Mouse (Mus musculus) midbrain, embryonic 11.5 days (tissue): ENCODE measurements at regions not wholly inside any gene's neighbourhood (a gene's known extent, or its start where the extent isn't known, plus 50 kb on each side); places are given as distances from the start of the nearest gene placed in this dataset.

Experiments
- ATAC-seq: fragments of 200-750 bp; cut with Nextera tagmentation; 2 replicates; pipeline ENCODE4 v1.8.0; 2017; ENCODE audit warnings: moderate TSS enrichment, moderate library complexity; ENCODE audit not compliant: low FRiP score
- DNase-seq: peaks from one replicate; pipeline ENCODE4 v3.0.0; 2015; ENCODE audit warnings: low spot score; ENCODE audit errors: missing footprints
- H3K27ac ChIP-seq: fragments of 300-500 bp; sonication (generic); 2 replicates; pipeline ENCODE4 v1.5.1; 2014; ENCODE audit warnings: low read depth, low read length
- H3K27me3 ChIP-seq: fragments of 300-500 bp; sonication (generic); 2 replicates; pipeline ENCODE4 v1.6.1; 2014; ENCODE audit warnings: mild to moderate bottlenecking, low read length, moderate library complexity, mixed read lengths; ENCODE audit not compliant: control insufficient read depth, insufficient read depth
- H3K36me3 ChIP-seq: fragments of 300-500 bp; sonication (generic); 2 replicates; pipeline ENCODE4 v1.6.1; 2014; ENCODE audit warnings: mild to moderate bottlenecking, low read length, moderate library complexity, mixed read lengths; ENCODE audit not compliant: control insufficient read depth, insufficient read depth
- H3K4me1 ChIP-seq: fragments of 300-500 bp; sonication (generic); 2 replicates; pipeline ENCODE4 v1.6.1; 2014; ENCODE audit warnings: low read length; ENCODE audit not compliant: control insufficient read depth, insufficient read depth
- H3K4me2 ChIP-seq: fragments of 300-500 bp; sonication (generic); 2 replicates; pipeline ENCODE4 v1.6.1; 2014; ENCODE audit warnings: mild to moderate bottlenecking, moderate library complexity
- H3K4me3 ChIP-seq: fragments of 300-500 bp; sonication (generic); 2 replicates; pipeline ENCODE4 v1.5.1; 2014; ENCODE audit warnings: low read depth, low read length
- H3K9ac ChIP-seq: fragments of 300-500 bp; sonication (generic); 2 replicates; pipeline ENCODE4 v1.6.1; 2014; ENCODE audit warnings: low read length
- H3K9me3 ChIP-seq: fragments of 300-500 bp; sonication (generic); 2 replicates; pipeline ENCODE4 v1.6.1; 2016; ENCODE audit warnings: low read length; ENCODE audit not compliant: control insufficient read depth
- WGBS: fragments of 180-500 bp; shearing (Covaris S2); extraction: QIAGEN DNeasy Blood & Tissue Kit; methylation state at CpG from one replicate; pipeline ENCODE4 v1.1.7; 2014; 5-methylcytosine and 5-hydroxymethylcytosine counted together

GRCm38 (mm10) chr14:105056171-105056570, 121.0 kb downstream of the Rbm26 start:
- 85% methylated on average over 6 of the region's 6 CpGs for WGBS
- Histone ChIP-seq H3K4me2 (no peak overlapping the region), H3K4me3 (no peak overlapping the region), H3K27ac (no peak overlapping the region), H3K9ac (no peak overlapping the region), H3K27me3 (no peaks in the 10 kb centered on the region), H3K36me3 (no peaks in the 10 kb centered on the region), H3K9me3 (no peaks in the 10 kb centered on the region), H3K4me1 (no peaks in the 10 kb centered on the region)
- ATAC-seq (no peak), DNase-seq (no peak)

GRCm38 (mm10) chr14:105038798-105039197, 138.3 kb downstream of the Rbm26 start:
- ATAC-seq, result no peak
- H3K4me2 ChIP-seq, result no peak overlapping the region

GRCm38 (mm10) chr14:105034712-105035377, 142.3 kb downstream of the Rbm26 start:
- no peaks in the 10 kb centered on the region for H3K27me3 ChIP-seq
- H3K4me1 ChIP-seq, result no peaks in the 10 kb centered on the region
- no peaks in the 10 kb centered on the region for H3K36me3 ChIP-seq
- no peak overlapping the region for H3K4me3 ChIP-seq
- H3K27ac ChIP-seq, result no peak overlapping the region
- ATAC-seq (no peak), DNase-seq (no peak)
- no peaks in the 10 kb centered on the region for H3K9me3 ChIP-seq
- 49% methylated on average over 14 of the region's 14 CpGs for WGBS
- 0 out of 2 replicates have a peak overlapping the region, but pooled peaks have one; percentile 6 for H3K4me2 ChIP-seq
- no peak overlapping the region for H3K9ac ChIP-seq

More at GRCm38 (mm10) chr14:105038798-105039197, 138.3 kb downstream of the Rbm26 start:
- no peak for DNase-seq
- Histone ChIP-seq H3K36me3 (no peaks in the 10 kb centered on the region), H3K27me3 (no peaks in the 10 kb centered on the region), H3K9ac (no peak overlapping the region), H3K4me3 (no peak overlapping the region), H3K9me3 (no peaks in the 10 kb centered on the region), H3K4me1 (no peaks in the 10 kb centered on the region), H3K27ac (no peak overlapping the region)

- Histone ChIP-seq H3K9ac (no peak overlapping the region), H3K27me3 (no peaks in the 10 kb centered on the region), H3K4me3 (no peak overlapping the region), H3K36me3 (no peaks in the 10 kb centered on the region), H3K4me1 (no peaks in the 10 kb centered on the region), H3K4me2 (no peak overlapping the region), H3K9me3 (no peaks in the 10 kb centered on the region), H3K27ac (no peak overlapping the region)
- WGBS, result 48% methylated on average over 6 of the region's 6 CpGs
- DNase-seq, result no peak
- no peak for ATAC-seq
Measured at GRCm38 (mm10) chr14:105019971-105020370, 157.2 kb downstream of the Rbm26 start.

GRCm38 (mm10) chr14:105016089-105016846, 160.9 kb downstream of the Rbm26 start:
- Histone ChIP-seq H3K9me3 (no peaks in the 10 kb centered on the region), H3K9ac (no peak overlapping the region), H3K27me3 (no peaks in the 10 kb centered on the region), H3K27ac (no peak overlapping the region), H3K4me1 (no peaks in the 10 kb centered on the region), H3K4me3 (no peak overlapping the region), H3K4me2 (peak overlapping the region; percentile 10; the same call in 1 of the 2 replicates), H3K36me3 (no peaks in the 10 kb centered on the region)
- 33% methylated on average over 17 of the region's 17 CpGs for WGBS
- DNase-seq, result peak; percentile 90
- peak; percentile 48; the same call in 1 of the 2 replicates for ATAC-seq

GRCm38 (mm10) chr14:105015278-105015677, 161.8 kb downstream of the Rbm26 start:
- no peaks in the 10 kb centered on the region for H3K4me1 ChIP-seq
- no peak overlapping the region for H3K4me2 ChIP-seq
- DNase-seq, result no peak
- 82% methylated on average over 2 of the region's 2 CpGs for WGBS
- H3K9ac ChIP-seq, result no peak overlapping the region
- no peak overlapping the region for H3K4me3 ChIP-seq
- no peaks in the 10 kb centered on the region for H3K9me3 ChIP-seq
- no peak for ATAC-seq
- H3K36me3 ChIP-seq, result no peaks in the 10 kb centered on the region
- H3K27me3 ChIP-seq, result no peaks in the 10 kb centered on the region
- H3K27ac ChIP-seq, result no peak overlapping the region

- Histone ChIP-seq H3K9me3 (no peaks in the 10 kb centered on the region), H3K9ac (no peak overlapping the region), H3K36me3 (no peaks in the 10 kb centered on the region), H3K27me3 (no peaks in the 10 kb centered on the region), H3K4me2 (no peak overlapping the region), H3K27ac (no peak overlapping the region), H3K4me1 (no peaks in the 10 kb centered on the region), H3K4me3 (no peak overlapping the region)
- ATAC-seq, result no peak
- DNase-seq, result no peak
Measured at GRCm38 (mm10) chr14:105010742-105011141, 166.4 kb downstream of the Rbm26 start.

DNA sequence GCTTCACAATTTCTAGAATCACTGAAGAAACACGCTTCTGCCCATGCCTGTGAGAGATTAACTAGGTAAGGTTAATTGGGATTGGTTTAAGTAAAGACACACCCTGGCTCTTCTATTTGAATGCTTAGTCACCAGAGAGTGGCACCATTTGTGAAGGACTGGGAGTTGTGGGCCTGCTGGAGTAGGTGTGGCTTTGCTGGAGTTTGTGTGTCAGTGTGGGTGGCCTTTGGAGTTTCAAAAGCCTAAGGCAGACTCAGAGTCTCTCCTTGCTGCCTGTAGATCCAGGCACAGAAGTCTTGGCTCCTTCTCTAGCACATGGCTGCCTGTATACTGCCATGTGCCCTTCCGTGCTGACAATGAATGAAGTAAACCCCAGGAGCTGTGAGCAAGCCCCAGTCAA, 168.8 kb downstream of the Rbm26 start:
- ATAC-seq, result no peak
- Histone ChIP-seq H3K9ac (no peak overlapping the region), H3K36me3 (no peaks in the 10 kb centered on the region), H3K27me3 (no peaks in the 10 kb centered on the region), H3K9me3 (no peaks in the 10 kb centered on the region), H3K4me3 (no peak overlapping the region), H3K4me1 (no peaks in the 10 kb centered on the region), H3K4me2 (no peak overlapping the region), H3K27ac (no peak overlapping the region)
- WGBS, result 88% methylated on average over 2 of the region's 2 CpGs
- DNase-seq, result no peak

- no peak overlapping the region for H3K9ac ChIP-seq
- H3K9me3 ChIP-seq, result no peaks in the 10 kb centered on the region
- H3K4me1 ChIP-seq, result no peaks in the 10 kb centered on the region
- no peak overlapping the region for H3K27ac ChIP-seq
- DNase-seq (no peak), ATAC-seq (no peak)
- no peak overlapping the region for H3K4me2 ChIP-seq
- no peaks in the 10 kb centered on the region for H3K36me3 ChIP-seq
- H3K4me3 ChIP-seq, result no peak overlapping the region
- H3K27me3 ChIP-seq, result no peaks in the 10 kb centered on the region
- WGBS, result 83% methylated on average over 3 of the region's 3 CpGs
Measured at GRCm38 (mm10) chr14:104994066-104994465, 183.1 kb downstream of the Rbm26 start.
